Mouse (Mus musculus) liver, embryonic 14 days (tissue): Measurements from ENCODE around the gene Anks3. TPM values are rescaled to one million over a fixed set of nuclear protein-coding genes. Genes with fewer than 3 reads are reported as not detected.

Experiments
- polyA plus RNA-seq: library from polyadenylated mRNA; depleted of rRNA; stranded (reverse); fragments of >200 nt; gene quantifications from 2 replicates; pipeline ENCODE4 v1.2.3, GENCODE M21; 2012; rRNA removed

The Anks3 gene
- 15.7 and 16.9 TPM in 2 replicates for polyA plus RNA-seq

GRCm38 (mm10) chr16:4963797-4964709 is at the start of gene Anks3:
Anks3 (minus strand) TSS chr16:4964205.

GRCm38 (mm10) chr16:5013054-5013838 is 49.2 kb upstream of the Anks3 start, which contains the start of gene Rogdi:
Rogdi (minus strand) TSS chr16:5013553.

GRCm38 (mm10) chr16:5007067-5007466 is 43.1 kb upstream of the Anks3 start, which contains the start of gene Smim22:
Smim22 (plus strand) TSS chr16:5007288.

GRCm38 (mm10) chr16:4997553-4997952 is 33.5 kb upstream of the Anks3 start, which contains the start of gene Sept12:
Sept12 (minus strand) TSS chr16:4997852.

GRCm38 (mm10) chr16:4938461-4938860 is 25.5 kb downstream of the Anks3 start, which contains the start of gene Nudt16l1:
Nudt16l1 (plus strand) TSS chr16:4938761.

Other genes with a start within 250 kb of the Anks3 start
- gene Nmral1, start 244.8 kb downstream of the Anks3 start, polyA plus RNA-seq = 36.8 and 39.8 TPM in 2 replicates
- 20.8 and 23.4 TPM in 2 replicates for gene Hmox2, start 237.8 kb downstream of the Anks3 start, polyA plus RNA-seq
- gene Cdip1, start 173.9 kb downstream of the Anks3 start, polyA plus RNA-seq = 8.9 and 9.6 TPM in 2 replicates
- not detected in 2 replicates for gene 4930562C15Rik, start 128.8 kb downstream of the Anks3 start, polyA plus RNA-seq
- gene Ubald1, start 83.9 kb downstream of the Anks3 start, polyA plus RNA-seq = 5.2 and 5.5 TPM in 2 replicates
- 12.4 and 15.5 TPM in 2 replicates for gene Mgrn1, start 78.0 kb downstream of the Anks3 start, polyA plus RNA-seq
- 26.2 and 28.3 TPM in 2 replicates for gene Nudt16l1, start 25.4 kb downstream of the Anks3 start, polyA plus RNA-seq
- not detected in 2 replicates for gene Sept12, start 33.6 kb upstream of the Anks3 start, polyA plus RNA-seq
- 11.0 and 11.4 TPM in 2 replicates for gene Smim22, start 43.1 kb upstream of the Anks3 start, polyA plus RNA-seq
- 26.7 and 35.6 TPM in 2 replicates for gene Rogdi, start 49.3 kb upstream of the Anks3 start, polyA plus RNA-seq
- gene Glyr1, start 85.7 kb upstream of the Anks3 start, polyA plus RNA-seq = 26.4 and 29.9 TPM in 2 replicates
- 10.1 and 14.1 TPM in 2 replicates for gene Ubn1, start 85.9 kb upstream of the Anks3 start, polyA plus RNA-seq
- 0.27 and 0.54 TPM in 2 replicates for gene Ppl, start 168.2 kb upstream of the Anks3 start, polyA plus RNA-seq
- gene Sec14l5, start 182.9 kb upstream of the Anks3 start, polyA plus RNA-seq = 0.01 and 0.02 TPM in 2 replicates
- 10.7 and 10.8 TPM in 2 replicates for gene Nagpa, start 239.8 kb upstream of the Anks3 start, polyA plus RNA-seq